Mouse (Mus musculus) ZHBTc4 (cell line): ENCODE measurements at regions not wholly inside any gene's neighbourhood (a gene's known extent, or its start where the extent isn't known, plus 50 kb on each side); places are given as distances from the start of the nearest gene placed in this dataset.

ENCODE experiments used
- DNase-seq: peaks from one replicate; pipeline ENCODE4 v3.0.0-alpha.2; 2011; ENCODE audit warnings: low read depth, low spot score

DNA sequence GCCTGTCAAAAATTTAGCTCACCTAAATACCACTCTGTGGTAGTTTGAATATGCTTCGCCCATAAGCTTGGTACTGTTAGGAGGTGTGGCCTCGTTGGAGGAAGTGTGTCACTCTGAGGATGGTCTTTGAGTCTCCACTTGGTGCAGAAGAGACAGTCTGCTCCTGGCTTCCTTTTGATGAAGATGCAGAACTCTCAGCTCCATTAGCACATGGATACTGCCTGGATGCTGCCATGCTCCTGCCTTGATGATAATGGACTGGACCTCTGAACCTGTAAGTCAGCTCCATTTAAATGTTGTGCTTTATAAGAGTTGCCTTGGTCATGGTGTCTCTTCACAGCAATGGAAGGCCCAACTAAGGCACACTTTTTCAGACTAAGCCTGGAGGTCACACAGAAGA lies 56.9 kb upstream of the Pik3r1 start:
- DNase-seq, result no peak

DNA sequence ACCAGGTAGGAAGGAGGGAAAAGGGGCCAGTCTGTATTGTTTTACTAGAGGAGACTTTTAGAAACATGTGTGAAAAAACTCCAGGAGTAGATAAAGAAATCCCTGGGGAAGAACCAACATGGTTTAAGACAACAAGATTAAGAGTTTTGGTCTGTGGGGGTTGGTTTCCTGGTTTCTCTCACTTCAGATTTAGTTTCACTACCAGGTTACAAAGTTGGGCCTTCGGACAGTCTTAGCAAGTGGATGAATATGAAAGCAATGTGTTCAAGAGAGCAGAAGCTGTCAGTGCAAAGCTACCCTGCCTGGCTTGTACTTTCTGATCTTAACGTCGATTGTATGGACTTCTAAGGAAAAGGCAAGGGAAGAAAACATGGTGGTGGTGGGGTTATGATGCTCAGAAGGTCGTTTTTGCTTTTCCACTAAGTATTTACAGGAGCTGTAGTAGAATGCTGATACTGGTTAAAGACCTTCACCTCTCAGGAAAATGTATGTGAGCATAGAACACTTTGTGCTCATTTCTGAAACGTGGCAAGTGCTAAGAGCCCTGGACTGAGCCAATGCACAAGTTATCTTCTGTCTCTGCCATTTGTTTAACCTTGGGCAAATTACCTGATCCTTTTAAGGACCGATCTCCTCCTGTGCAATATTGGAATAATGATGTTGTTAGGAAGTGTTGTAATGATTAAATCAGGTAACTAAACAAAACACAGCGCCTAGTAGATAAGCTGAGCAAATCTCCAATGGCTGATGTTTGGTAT lies 64.0 kb upstream of the Pik3r1 start:
- no peak for DNase-seq

DNA sequence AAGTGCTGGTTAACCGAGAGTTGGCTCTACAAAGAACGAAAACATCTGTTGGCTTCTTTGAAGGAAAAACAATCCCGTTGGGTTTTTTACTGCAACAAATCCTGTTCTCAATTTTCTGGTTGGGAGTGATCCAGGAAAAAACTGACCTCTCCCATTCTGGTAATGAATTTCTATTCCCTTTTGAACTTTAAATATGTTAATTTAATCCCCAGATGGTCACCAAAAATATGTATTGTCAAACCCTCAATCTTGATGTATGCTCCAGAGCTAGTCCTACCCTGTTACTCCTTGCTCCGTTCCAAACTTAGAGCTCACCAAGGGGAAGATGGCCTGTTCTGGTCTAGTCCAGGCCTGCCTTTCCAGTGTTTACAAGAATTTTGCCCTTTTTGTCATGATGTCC lies 66.5 kb upstream of the Pik3r1 start:
- DNase-seq, result no peak

DNA sequence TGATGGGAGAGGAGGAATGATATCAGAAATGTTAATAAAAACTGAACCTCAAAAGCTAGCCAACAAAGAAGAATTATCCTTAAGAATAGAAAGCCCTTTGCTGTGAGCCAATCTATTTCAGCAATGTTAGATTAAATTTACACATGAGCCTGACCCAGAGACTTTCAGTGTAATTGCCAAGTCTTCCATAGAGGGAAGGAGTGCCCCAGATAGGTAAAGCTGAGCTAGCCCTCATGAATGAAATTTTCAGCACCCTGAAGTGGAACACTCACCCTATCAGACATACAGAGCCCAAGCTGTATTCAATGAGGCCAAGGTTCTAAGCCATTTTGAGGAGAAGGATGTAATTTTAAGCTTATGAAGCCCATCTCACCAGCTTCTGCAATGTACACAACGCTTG lies 69.0 kb upstream of the Pik3r1 start:
- no peak for DNase-seq

DNA sequence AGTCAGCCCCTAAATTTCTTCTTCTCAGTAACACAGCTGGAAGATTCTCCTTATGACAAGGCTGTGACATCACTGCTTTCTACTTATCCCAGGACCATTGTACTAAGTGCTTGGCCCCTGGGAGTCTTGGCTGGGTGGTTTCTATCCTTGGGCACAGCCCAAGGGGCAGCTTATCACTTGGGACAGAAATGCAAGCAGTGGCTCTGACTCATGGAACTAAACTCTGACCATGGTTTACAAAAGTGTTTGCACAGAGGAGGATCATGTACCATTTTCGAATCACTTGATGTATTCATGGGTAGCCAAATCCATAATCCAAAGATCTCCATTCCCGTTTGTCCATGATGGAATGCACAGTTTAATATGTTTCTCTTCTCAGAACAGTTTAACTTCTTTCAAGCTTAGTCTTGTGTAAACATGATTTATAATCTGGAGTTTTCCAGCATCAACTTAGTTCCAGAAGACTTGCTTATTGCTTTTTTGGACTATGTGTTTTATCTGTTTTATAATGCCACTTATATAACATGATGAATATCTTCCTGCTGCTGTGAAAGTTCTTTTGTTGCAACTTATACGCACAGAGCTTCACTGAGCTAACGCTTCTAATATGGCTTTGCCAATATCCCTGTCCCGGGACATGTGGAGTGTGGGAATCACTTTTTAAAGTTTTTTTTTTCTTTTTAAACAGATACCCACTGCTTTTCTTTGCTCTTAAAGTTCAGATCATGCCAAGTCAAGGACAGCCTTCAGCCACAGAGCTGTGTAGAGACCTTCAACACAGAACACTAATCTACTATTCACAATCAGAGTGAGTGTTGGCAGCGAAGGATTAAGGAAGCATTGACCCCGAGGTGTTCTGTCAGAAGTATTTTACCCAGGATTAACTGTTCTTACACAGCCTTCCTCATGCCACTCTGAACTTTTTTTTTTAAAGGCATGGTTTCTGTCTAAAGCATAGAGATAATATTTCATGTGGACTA lies 76.7 kb upstream of the Pik3r1 start:
- no peak for DNase-seq

DNA sequence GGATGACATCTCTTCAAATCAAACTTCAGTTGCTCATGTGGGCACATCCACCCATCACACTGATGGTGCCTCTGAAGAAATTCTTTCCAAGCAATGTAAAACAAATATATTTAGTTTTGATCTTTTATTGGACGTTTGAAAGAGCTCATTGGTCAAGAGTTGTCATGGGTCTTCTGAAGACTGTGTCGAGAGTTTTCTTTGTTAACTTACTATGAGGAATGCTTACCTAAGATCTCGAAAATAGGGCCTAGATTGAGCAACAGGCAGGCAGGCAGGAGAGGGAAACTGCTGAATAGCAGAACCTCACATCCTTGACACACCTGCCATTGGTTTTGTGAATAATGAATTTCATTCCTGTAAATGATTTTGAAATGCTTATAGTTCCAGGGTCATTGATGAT lies 78.0 kb upstream of the Pik3r1 start:
- no peak for DNase-seq

DNA sequence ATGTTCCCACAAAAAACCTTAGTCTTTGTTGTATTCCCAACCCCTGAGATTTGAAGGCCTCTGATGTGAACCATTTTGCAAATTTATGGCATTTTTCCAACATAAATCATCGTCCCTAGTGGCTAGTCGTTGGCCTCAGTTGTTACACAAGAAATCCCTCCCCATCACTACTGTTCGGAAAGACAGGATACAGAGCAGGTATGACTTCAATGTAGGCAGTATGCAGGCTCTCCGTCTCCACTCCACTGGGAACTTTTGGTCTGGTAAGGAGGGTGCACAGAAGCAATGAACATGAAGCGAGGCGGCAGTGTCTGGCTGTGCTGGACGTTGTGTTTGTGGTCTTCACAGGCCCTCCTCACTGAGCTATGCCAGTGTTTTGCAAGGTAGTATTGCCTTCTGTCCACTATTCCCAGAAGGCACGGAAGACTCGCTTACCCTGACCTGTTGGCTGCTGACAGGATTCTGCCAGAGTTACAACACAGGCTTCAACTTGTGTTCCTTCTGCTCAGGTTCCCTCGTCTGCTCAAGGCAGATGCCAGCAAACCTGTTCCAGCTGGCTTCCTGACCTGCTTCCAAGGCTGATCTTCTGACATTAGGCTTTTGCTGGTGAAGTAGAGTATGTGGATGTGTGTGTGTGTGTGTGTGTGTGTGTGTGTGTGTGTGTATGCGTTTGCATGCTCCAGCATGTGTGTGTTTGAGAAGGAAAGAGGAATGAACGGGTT lies 80.0 kb upstream of the Pik3r1 start:
- DNase-seq, result no peak

DNA sequence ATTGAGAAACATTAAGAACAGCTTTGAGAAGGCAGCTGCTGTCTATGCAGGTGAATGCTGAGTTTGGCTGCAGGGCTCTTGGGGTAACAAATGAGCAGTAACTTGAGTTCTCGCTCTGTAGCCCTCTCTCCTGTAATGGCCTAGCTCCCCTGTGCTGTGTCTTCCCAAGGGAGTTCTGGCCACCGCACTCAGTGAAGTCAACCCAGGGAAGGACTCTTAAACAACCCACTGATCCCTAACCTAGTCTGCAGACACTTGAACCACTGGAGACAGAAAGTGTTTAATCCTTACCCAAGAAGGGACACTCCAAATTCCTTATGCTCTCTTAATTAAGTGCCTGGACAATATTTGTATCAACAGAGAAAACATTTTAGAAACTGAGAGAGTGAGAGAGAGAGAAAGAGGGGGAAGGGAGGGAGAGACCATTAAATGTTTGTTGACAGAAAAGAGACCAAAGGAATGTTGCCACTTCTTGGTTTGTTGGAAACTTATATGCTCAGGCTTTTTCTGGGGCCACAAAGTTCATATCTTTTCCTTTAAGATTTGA lies 80.7 kb upstream of the Pik3r1 start:
- no peak for DNase-seq

DNA sequence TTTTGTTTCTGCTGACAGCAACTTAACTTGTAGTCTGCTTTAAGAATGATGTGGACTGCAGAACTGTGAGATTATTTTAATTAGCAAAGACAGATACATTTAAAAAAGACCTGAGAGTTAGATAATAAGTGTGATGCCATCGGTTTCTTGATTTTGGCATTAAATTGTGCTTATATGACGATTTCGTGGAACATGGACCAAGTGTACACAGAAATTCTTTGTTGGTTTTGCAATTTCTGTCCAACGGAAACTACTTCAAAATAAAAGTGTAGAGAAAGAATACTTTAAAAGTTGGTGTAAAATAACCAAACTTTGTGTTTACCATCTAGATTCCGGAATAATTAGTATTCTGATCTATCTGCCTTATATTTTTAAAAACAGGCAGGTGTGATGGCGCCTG lies 81.4 kb upstream of the Pik3r1 start:
- no peak for DNase-seq

DNA sequence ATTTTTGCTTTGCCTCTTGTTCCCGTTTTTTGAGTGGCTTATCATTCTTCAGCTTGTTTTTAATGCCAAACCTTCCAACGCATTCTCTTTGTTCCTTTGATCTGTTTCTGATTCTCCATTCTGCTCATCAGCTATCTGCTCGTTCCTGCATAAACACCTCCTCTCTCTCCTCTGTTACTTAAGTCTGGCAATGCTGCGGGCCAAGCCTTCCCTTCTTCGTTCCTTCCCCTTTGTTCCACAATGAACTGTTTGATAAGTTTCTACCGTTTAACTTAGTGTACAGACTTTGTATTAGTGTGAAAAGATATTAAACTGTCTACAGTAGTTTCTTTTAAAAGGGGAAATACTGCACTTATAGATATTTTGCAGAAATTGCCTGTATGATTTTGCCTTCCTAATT lies 83.3 kb upstream of the Pik3r1 start:
- no peak for DNase-seq

DNA sequence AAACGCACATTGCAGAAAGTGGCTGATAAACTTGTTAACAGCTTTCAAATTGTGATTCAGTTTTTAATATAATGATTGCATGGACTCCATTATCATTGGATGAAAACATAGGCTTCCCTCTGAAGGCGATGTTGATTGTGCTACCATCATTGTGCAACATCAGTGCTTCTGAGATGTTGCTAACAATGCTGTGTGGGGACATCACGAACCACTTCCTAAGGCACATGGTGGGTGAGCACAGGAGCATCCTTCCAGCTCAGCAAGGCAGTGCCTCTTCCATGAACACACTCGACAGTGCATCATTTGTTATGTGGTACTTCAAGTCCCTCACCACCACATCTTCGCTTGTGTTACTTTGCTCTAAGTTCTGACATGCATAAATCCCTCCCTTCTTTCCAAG lies 84.9 kb upstream of the Pik3r1 start:
- DNase-seq, result no peak

DNA sequence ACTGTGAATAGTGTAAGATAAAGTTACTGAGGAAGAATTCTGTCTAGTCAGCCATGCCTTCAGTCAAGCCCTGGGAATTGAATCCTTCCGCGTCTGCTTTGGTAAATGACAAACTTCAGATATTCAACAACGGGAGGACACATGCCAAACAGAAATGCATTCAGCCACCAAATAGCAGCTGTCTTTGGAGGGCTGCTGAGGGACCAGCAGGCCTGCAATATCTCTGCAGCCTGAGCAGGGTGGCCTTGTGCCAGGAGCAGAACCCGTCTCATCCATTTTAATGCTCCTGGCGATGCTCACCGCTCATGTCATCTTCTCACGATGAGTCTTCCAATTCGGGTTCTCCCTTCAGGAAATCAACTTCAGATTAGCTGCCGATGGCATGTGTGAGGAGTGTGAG lies 87.1 kb upstream of the Pik3r1 start:
- DNase-seq, result no peak

DNA sequence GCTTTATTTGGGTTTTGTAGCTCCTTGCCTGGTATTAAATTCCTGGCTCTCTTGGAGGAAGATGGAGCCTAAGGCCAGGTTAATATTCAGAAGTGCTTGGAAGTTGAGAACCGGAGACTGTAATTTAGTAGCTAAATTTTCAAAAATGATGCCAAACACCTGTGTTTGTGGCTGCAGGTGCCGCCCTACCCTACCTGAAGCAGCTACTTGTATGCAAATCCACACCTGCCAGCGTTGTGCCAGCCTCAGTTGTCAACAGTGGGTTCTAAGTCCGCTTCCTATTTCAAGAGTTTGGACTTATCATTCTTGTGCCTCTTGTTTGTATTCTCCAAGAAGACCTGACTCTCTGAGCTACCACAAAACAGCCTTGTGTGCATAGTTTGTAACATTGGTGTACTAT lies 92.7 kb upstream of the Pik3r1 start:
- DNase-seq, result no peak

DNA sequence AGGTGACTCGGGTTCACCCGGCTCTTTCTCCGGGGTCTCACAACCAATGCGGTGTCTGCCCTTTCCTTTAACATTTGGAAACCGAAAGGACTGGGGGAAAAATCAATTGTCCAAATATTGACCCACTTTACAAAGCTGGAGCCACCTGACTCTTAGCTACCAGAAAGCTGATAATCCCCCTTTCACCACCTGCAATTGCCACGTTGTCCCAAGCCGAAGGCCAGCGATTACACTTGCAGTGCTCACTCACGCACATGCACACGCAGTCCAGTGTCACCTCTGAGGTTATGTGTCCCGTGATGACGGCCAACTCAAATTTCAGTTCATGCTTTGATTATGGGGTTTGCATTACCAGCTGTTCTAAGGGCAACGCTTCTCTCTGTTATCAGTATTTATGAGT lies 94.0 kb upstream of the Pik3r1 start:
- DNase-seq, result no peak

DNA sequence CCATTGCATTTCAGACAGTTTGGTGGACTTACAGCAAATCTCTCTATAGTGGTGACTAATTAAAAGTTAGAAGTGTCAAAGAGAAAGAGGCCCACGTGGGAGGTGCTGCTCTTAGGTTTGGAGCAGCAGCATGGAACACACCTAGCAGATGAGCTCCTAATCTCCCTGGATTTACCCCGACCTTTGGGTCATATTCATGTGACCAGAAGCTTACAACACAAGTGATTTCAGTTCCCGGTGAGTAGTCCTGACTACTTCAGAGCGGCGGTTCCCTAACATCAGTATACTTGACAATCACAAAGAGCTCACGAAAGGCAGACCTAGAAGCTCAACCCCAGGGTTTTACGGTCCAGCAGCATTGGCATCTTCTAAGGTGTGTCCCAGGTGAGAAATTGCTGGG lies 95.0 kb upstream of the Pik3r1 start:
- DNase-seq, result no peak

DNA sequence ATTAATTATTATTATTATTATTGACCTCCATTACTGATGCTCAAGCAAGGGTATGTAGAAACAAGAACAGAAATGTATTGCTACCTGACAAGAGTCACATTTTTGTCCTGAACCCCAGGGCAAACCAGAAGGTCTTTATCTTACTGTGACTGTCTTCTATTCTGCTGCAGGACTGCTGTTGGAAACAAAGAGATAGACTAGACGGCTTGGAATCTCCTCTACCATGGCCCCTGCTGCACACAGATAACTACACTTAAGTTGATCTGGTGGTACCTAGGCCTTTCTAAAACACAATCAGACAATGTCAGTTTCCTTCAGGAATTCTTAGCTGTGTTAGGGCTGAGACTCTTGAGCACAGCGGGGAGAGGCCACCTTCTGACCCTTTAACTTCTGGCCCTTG lies 95.6 kb upstream of the Pik3r1 start:
- no peak for DNase-seq

DNA sequence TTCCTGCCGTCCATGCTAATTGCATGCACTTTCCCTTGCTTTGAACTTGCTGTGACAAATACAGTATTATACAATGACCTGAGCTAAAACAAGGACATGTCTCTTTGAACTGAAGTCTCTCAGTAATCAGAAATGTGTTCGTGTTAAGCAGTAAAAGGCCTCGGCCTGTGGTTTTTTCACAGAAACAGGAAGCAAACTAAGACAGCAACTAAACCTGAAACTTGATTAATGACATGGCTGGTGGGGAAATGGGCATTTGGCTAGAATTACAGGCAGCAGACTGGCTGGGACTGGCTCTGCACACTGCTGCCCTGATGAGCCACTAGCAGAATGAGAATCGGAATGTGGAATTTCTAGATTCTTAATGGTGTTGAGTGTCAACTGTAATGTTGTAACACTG lies 98.8 kb upstream of the Pik3r1 start:
- no peak for DNase-seq

DNA sequence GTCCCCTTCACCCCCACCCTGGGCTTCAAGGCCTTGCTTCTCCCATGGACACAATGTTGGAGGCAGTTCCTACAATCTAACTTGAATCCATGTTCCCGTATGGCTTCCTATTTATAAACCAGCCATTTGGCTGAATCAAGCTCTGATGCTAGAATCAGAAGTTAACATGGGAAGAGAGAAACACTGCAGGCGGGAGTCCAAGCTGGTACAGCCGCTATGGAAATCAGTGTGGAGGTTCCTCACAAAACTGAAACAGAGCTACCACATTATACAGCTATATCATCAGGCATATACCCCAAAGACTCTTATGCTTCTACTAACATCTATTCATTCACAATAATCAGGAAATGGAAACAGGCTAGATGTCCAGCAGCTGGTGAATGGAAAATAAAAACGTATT lies 106.7 kb upstream of the Pik3r1 start:
- no peak for DNase-seq

DNA sequence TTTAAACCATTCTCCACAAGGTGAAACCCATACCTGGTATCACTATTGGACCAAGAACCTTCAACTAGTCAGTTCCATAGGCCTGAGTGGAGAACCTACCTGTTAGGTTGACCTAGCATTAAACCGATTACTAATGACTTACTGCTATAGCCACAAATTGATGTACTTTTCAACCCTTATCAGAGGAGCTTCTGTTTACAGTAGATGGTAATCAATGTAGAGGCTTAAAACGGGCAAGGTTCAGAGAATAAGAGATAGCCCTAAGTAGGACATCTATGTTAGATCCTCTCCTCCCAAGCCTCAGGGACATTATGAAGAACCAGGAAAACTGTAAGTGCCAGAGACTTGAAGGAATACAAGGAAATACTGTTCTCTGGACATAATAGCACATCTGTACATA lies 108.1 kb upstream of the Pik3r1 start:
- DNase-seq, result no peak

DNA sequence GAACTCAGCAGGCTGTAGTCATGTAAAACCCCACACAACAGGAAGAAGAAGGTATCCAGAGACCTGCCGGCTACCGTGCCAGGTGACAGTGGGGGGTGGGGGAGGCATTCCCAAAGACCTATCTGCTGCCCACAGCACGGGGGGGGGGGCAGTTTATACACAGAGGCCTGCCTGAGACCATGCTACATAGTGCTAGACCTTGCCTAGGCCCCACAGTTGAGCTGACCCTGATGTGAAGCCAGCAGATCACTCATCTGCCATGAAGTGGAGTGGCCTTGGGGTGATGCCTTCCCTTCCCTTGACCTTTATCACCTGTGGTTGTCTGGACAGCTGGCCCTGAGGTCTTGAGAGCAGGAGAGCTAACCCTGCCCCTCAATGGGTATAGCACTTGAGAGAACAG lies 108.6 kb upstream of the Pik3r1 start:
- DNase-seq, result no peak

DNA sequence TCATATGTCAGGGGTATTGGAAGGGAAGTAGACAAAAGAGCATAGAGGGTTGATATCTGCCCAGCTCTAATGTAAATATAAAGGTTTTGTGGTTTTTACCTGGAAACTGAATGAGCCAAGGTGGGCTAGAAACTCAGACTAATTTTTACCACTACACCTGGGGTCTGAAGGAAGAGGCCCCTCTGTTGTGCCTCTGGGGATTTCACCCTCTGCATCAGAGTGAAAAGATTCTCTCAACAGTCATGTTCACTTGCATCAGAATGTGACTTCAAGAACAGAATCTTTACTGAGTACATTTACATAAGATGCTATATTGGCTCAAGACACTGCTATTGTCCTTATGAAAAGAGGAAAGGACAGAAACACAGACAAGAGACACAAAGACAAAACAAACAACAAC lies 110.2 kb upstream of the Pik3r1 start:
- no peak for DNase-seq

DNA sequence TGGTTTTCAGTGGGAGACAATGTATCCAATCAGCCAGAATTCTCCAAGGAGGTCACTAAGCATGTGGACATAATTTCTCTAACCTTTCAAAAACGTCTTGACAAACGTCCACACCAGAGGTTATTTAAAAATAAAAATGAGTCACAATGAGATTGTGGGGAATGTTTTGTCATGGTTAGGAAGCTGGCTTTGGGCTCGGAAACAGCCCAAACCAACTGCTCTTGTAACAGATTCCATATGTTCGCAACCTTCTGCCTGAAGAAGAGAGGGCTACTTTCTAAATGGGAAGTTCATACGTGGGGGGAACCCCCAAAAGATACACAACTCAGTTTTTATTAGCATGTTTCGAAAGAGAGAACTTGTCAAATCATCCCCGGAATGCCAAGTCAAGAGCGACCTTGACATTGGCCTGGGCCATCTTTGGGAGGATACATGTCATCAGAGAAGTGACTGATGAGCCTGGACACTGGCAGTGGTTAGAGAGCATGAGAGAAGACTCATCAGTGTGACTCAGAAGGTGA lies 111.6 kb upstream of the Pik3r1 start:
- DNase-seq, result no peak
